Mouse (Mus musculus): ENCODE measurements around the gene Klra4.
"Not testable (repeated sequence)": the region's sequence is repeated elsewhere in the genome, so short reads cannot be mapped to it uniquely, and the experiment has no call there.

Gene Klra4

GRCm38 (mm10) chr6:130067171-130067570 is at the start of gene Klra4:
Gene Klra4, minus strand, starts transcription at chr6:130067271.
- DNase-seq = not testable (repeated sequence)

- DNase-seq = no peak
These were observed 43.4 kb upstream of the Klra4 start for GRCm38 (mm10) chr6:130110485-130110884.

- not testable (repeated sequence) for DNase-seq
These were observed 35.7 kb upstream of the Klra4 start for GRCm38 (mm10) chr6:130102743-130103142.

GRCm38 (mm10) chr6:130092336-130092948 is 25.4 kb upstream of the Klra4 start:
- DNase-seq = no peak

- DNase-seq = no peak
These were observed 1.9 kb downstream of the Klra4 start for GRCm38 (mm10) chr6:130065196-130065595.

- DNase-seq = not testable (repeated sequence)
These were observed 31.9 kb downstream of the Klra4 start for GRCm38 (mm10) chr6:130035146-130035545.

- not testable (repeated sequence) for DNase-seq
These were observed 35.5 kb downstream of the Klra4 start for GRCm38 (mm10) chr6:130031493-130032089.

- no peak for DNase-seq
These were observed 40.2 kb downstream of the Klra4 start, which contains the start of gene Klra6 for GRCm38 (mm10) chr6:130026854-130027253. Gene Klra6, minus strand, starts transcription at chr6:130026954.
